Comparison of ENCODE assay signal across 24 mouse cellular contexts in the genomic region with DNA sequence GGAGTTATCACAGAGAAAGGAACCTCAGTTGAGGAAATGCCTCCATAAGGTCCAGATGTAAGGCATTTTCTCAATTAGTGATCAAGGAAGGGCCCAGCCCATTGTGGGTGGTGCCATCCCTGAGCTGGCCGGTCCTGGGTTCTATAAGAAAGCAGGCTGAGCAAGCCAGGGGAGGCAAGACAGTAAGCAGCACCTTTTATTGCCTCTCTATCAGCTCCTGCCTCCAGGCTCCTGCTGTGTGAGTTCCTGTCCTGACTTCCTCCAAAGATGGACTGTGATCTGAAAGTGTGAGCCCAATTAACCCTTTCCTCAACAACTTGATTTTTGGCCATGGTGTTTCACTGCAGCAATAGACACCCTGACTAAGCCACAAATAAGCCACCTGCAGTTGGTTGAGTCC.
"Had no signal": no experiment of that assay in that cellular context is flagged by ENCODE, and none has a peak within 500 bp of the region (broad histone marks: within the 10 kb centered on the region; RNA-seq: fewer than 3 reads in every experiment).

No protein-coding gene starts in this region.

- H3K4me1 ChIP-seq: liver, embryonic 12.5 days had no signal

- H3K4me3 ChIP-seq: heart, adult 2 months; heart, embryonic 12.5 days; hindbrain, embryonic 10.5 days; hindbrain, embryonic 12.5 days; limb, embryonic 13.5 days; limb, embryonic 15.5 days; liver, embryonic 12.5 days had no signal

- ATAC-seq: hindbrain, embryonic 16.5 days; inflammation-experienced regulatory T-cells, adult 6 months; liver, embryonic 12.5 days had no signal

- H3K9ac ChIP-seq: heart, embryonic 12.5 days; hindbrain, embryonic 12.5 days; hindbrain, embryonic 14.5 days; limb, embryonic 13.5 days; limb, embryonic 15.5 days; liver, embryonic 12.5 days; liver, embryonic 14.5 days had no signal

- H3K27me3 ChIP-seq: heart, embryonic 12.5 days; hindbrain, embryonic 12.5 days; limb, embryonic 13.5 days; limb, embryonic 15.5 days; liver, embryonic 12.5 days had no signal

- H3K4me2 ChIP-seq: heart, embryonic 12.5 days; hindbrain, embryonic 12.5 days; hindbrain, embryonic 14.5 days; limb, embryonic 13.5 days; limb, embryonic 15.5 days; liver, embryonic 12.5 days had no signal

- H3K36me3 ChIP-seq: heart, embryonic 12.5 days; hindbrain, embryonic 10.5 days; hindbrain, embryonic 12.5 days; limb, embryonic 13.5 days; limb, embryonic 15.5 days; liver, embryonic 12.5 days had no signal

- H3K27ac ChIP-seq: heart, adult 2 months; hindbrain, embryonic 10.5 days; hindbrain, embryonic 12.5 days; hindbrain, embryonic 14.5 days; kidney, postnatal 0 days; limb, embryonic 13.5 days; limb, embryonic 15.5 days; liver, embryonic 12.5 days; liver, embryonic 14.5 days had no signal

- DNase-seq: gastrocnemius, postnatal 14 days; gastrocnemius, postnatal 36 days; heart, adult 11 months; heart, adult 2 months; heart, postnatal 10 days; heart, postnatal 4 days; kidney, adult 11 months; kidney, adult 2 months; kidney, postnatal 14 days; kidney, postnatal 36 days; layer of hippocampus, adult 9-11 months; layer of hippocampus, postnatal 36 days; left cerebral cortex, postnatal 4 days had no signal

- H3K9me3 ChIP-seq: hindbrain, embryonic 10.5 days; hindbrain, embryonic 12.5 days; limb, embryonic 13.5 days; limb, embryonic 15.5 days; liver, embryonic 12.5 days had no signal
